Mouse (Mus musculus) spleen, postnatal 4 days (tissue): ENCODE measurements at regions not wholly inside any gene's neighbourhood (a gene's known extent, or its start where the extent isn't known, plus 50 kb on each side); places are given as distances from the start of the nearest gene placed in this dataset.
A peak's percentile ranks its signal among the peaks of the same experiment; 100 is the strongest.

Experiments
- DNase-seq, 2 experiments: peaks; one replicate each; pipeline ENCODE4 v3.0.0; 2022; ENCODE audit warnings: low spot score in 2 of 2

- no peak for DNase-seq
Measured at GRCm38 (mm10) chr16:5380626-5381025, 124.8 kb upstream of the Eef2kmt start.

- DNase-seq: no peak
Measured at GRCm38 (mm10) chr16:5377001-5377400, 121.2 kb upstream of the Eef2kmt start.

DNA sequence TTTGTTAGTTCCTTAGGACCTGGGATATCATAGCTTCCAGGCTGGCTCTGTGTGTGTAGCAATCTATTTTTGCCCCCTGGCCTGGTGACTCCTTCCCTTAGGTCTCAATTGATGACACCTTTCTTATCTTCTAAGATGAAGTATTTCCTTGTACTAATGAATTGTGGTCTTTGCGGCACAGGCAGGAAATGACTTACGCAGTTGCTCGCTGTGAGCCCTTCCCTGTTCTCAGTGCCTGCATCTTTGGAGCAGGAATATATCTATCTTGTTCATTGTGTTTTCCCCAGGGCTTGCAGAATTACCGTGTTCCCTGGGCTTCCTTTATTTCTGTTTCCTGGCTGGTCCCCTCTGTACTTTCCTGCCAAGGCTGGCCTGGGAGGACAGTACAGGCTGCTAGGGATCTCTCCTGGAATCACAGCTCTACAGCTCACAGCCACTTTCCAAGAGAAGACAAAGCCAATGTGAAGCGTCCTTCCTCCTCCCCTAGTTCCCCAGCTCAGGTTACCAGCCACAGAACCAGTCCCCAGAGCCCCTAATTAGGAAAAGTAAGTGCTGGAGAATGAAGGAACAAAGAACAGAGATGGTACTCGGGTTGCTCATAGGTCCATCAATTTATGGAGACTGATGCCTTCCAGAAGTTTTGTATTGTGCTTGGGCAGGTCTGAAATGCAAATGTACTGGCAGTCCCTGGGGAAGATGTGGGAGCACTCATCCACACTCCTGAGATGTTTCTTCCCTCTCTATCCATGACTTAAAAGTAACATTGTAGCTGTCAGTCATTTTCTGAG, 119.2 kb upstream of the Eef2kmt start:
- no peak for DNase-seq

DNA sequence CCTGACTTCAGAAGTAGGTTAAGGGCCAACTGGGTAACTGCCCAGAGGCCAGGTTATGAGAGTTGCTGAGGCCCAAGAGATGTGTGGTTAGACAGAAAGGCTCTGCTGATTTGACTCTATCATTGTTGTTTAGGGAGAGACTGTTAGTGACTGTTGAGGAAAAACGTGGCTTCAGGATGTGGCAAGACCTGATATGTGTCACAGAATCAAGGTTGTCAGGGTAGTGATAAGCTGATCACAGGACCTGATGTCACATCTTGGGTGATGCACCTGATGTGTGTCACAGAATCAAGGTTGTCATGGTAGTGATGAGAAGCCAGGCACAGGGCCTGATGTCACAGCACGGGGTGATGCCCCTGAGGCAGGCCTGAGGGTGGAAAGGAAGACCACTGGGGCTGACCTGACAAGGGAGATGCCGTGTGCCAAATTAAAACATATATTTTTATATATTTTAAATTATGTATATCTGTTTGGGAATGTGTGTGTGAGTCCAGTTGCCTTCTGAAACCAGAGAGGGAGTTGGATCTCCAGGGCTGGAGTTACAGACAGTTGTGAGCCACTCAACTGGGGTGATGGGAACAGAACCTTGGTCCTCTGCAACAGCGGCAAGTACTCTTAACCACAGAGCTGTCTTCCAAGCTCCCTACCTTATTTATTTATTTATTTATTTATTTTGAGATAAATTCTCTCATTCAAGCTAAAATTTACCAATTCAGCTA, 115.6 kb upstream of the Eef2kmt start:
- no peak for DNase-seq

GRCm38 (mm10) chr16:5370496-5370895, 114.7 kb upstream of the Eef2kmt start:
- DNase-seq: no peak

DNA sequence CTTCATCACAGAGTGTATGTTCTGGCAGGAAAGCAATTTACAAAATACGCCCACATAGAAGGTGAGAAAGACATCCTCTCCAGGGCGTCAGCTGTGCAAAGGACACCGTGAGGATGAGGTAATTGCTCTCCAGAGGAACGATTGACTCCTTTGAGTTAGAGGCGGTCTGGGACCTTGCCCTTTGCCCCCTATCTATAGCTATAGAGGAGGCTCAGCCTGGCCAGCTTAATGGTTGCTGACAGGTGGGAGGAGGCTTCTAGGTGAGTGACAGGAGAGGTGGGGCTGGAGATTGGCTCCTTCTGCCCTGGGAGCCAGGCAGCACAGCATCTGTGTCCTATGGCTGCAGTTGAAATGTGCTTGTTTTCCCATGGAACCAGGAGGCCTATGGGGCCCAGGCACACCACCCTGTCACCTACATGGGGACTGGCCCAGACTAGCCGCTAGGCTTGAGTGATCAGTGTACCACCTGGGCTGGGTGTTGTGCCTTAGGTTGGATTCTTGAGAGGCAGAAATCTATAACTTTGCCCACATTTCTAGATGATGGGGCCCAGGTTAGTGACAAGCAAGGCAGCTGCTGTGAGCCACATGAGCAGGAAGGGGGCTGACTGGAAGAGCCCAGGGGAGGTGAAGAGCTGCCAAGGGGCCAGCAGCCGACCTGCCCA, 113.2 kb upstream of the Eef2kmt start:
- DNase-seq: no peak

DNA sequence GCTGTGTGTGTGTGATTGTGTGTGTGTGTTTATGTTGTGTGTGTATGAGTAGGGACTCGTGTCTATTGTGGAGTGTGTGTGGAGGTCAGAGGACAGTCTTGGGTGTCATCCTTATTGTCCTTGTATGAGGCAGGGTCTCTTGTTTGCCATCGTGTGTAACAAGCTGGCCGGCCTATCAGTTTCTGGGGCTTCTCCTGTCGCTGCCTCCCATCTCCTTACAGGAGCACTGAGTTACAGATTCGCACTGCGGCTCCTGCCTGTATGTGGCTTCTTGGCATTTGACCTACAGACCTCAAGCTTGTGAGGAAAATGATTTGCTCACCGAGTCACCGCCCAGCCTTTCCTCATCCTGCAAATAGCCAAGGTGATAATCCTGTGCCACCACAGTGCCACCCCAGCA, 112.6 kb upstream of the Eef2kmt start:
- no peak for DNase-seq

- no peak for DNase-seq
Measured at GRCm38 (mm10) chr16:5367581-5368119, 111.9 kb upstream of the Eef2kmt start.

- DNase-seq: no peak
Measured at GRCm38 (mm10) chr16:5366021-5366420, 110.2 kb upstream of the Eef2kmt start.

DNA sequence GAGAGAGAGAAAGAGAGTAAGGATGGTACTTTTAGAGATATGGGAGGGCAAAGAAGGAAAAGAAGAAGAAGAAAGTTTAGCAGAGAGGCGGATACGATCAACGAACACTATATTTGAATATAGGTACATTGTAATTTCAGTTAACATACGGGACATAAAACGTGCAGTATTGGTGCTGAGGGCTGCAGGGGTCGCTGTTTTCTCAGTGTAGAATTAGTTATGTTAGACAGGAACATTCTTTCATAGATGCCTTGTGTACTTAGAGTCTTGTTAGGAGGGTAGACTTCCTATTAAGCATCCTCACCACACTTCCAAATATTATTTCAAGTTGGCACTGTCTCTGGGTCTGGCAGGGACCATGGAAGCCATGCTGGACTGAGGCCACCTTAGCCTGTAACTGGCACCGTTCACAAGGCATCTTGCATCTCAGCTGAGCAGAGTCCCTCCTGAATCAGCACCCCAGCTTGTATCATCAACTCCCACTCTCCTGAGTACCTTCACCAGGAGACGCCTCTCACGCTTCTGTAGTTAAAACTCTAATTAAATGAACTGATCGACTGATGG, 107.3 kb upstream of the Eef2kmt start:
- no peak for DNase-seq

DNA sequence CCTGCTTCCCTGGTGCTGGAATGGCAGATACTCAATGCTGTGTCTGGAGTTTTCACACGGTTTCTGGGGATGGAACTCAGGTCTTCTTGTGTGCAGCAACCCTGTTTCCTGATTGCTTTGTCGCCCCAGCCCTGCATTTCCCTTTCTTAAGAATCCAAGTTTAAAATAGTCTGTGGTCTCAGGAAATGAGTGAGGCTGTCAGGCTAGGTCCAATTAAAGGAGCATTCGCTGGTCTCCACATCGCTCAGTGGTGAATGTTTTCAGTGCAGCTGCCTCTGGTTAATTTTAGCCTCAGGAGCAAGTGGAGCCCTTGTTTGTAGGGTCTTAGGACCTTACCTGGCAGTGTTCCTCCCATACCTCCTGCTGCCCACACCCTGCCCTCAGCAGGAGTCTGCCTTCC, 103.4 kb upstream of the Eef2kmt start:
- no peak for DNase-seq

DNA sequence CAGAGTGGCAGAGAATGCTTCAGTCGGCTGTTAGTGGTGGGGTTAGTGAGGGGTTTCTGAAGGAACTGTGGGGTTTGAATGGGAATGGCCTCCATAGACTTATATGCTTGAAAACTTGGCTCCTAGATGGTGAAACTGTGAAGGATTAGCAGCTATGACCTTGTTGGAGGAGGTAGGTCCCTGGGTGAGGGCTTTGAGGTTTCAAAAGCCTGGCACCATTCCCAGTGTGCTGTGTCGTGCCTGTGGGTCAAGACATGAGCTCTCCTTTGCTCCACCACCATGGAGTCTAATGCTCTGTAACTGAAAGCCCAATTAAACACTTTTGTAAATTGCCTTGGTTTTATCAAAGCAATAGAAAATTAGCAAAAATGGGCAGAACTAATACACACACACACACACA, 98.1 kb upstream of the Eef2kmt start:
- DNase-seq: no peak

- DNase-seq: peak in 1 of 2 experiments; percentile 17
Measured at GRCm38 (mm10) chr16:5351890-5352571, 96.2 kb upstream of the Eef2kmt start.

DNA sequence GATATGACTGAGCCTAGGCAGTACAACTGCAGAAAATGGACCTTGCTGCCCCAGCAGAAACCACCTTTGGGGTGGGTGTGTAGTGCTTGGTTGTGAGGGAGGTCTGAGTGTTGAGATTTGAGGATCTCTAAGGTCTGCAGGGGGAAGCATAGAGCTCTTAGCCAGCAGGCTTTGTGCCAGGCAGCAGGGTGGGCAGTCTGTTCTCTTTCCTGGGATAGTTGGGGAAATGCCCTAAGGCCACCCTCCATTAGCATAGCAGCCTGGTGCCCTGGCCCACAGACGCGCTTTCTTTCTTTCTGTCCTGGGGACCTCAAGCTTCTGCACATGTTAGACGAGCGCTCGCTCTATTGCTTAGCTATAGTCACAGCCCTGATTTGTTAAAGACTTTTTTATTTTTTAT, 91.4 kb upstream of the Eef2kmt start:
- DNase-seq: no peak

DNA sequence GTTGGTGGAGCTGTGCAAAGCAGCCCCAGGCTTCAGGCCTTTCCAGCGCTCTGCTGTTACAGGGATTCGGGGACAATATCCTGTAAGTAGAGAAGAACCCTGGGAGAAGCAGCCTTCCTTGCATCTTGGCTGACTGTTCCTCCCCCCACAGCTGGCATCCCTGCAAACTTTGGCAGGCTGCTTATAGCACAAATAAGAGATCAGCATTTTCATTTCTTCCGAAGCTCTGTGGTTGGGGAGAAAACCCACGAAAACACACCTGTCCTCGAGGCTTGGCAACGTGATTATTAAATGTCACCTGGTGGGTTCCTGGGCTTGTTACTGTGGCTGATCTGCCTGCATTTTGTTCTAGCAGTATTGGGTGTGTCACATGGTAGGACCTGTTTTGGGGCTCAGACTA, 86.5 kb upstream of the Eef2kmt start:
- no peak for DNase-seq

- DNase-seq: no peak
Measured at GRCm38 (mm10) chr16:5316271-5316670, 60.5 kb upstream of the Eef2kmt start.

GRCm38 (mm10) chr16:5313261-5313660, 57.5 kb upstream of the Eef2kmt start:
- DNase-seq: no peak

GRCm38 (mm10) chr16:5311456-5311855, 55.7 kb upstream of the Eef2kmt start:
- no peak for DNase-seq

- no peak for DNase-seq
Measured at GRCm38 (mm10) chr16:5310736-5311135, 55.0 kb upstream of the Eef2kmt start.

DNA sequence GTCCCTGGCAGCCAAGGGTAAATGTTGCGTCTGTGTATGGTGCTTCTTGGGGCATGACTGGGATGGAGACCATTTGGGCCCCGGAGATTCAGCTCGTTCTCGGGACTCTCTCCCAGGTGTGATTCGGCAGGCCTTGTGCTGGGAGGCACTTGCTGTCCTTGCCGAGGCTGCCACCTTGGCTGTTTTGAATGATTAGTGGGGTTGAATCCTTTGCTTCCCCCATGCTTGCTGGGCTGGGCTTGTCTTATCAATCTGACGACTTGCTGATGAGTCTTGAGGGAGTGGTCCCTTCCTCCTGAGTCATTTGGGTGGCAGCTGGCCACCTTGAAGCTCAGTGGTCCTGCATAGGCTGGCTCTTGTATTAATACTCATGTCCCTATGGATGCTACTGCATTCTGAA, 52.0 kb upstream of the Eef2kmt start:
- DNase-seq: no peak

GRCm38 (mm10) chr16:5307249-5307605, 51.4 kb upstream of the Eef2kmt start:
- no peak for DNase-seq
